Mouse (Mus musculus) MEL (cell line): Measurements from ENCODE around the gene Osbpl3. TPM values are rescaled to one million over a fixed set of nuclear protein-coding genes. Genes with fewer than 3 reads are reported as not detected.

Experiments used
- DNase-seq: peaks from one replicate; pipeline ENCODE4 v3.0.0; 2011; ENCODE audit warnings: low read depth, low spot score
- H3K27ac ChIP-seq: 2 replicates; pipeline ENCODE4 v1.5.1; 2012; ENCODE audit warnings: low read depth, mild to moderate bottlenecking, control low read depth, low read length, moderate library complexity; ENCODE audit not compliant: control insufficient read depth
- H3K27me3 ChIP-seq, 2 experiments: fragments of 150-350 bp in 1 of 2; sonication (generic) in 1 of 2; 2 replicates each; pipeline ENCODE4 v1.6.1; 2012; ENCODE audit warnings: low read length in 2 of 2, mild to moderate bottlenecking in 2 of 2, improper control_type of control experiment in 1 of 2, moderate library complexity in 1 of 2; ENCODE audit not compliant: insufficient read depth in 2 of 2, control insufficient read depth in 1 of 2
- H3K36me3 ChIP-seq, 2 experiments: 2 replicates each; pipeline ENCODE4 v1.6.1; 2012 to 2014; ENCODE audit warnings: low read length in 2 of 2, improper control_type of control experiment in 1 of 2, inconsistent platforms in 1 of 2, mild to moderate bottlenecking in 1 of 2; ENCODE audit not compliant: insufficient read depth in 2 of 2, control insufficient read depth in 1 of 2
- H3K4me1 ChIP-seq, 2 experiments: fragments of 150-350 bp in 1 of 2; sonication (generic) in 1 of 2; 2 replicates each; pipeline ENCODE4 v1.6.1; 2012; ENCODE audit warnings: low read length in 2 of 2, improper control_type of control experiment in 1 of 2, mild to moderate bottlenecking in 1 of 2; ENCODE audit not compliant: insufficient read depth in 2 of 2, control insufficient read depth in 1 of 2
- H3K4me3 ChIP-seq, 2 experiments: fragments of 150-350 bp in 1 of 2; sonication (generic) in 1 of 2; 2 replicates each; pipeline ENCODE4 v1.5.1; 2012; ENCODE audit warnings: low read depth in 2 of 2, low read length in 2 of 2, mild to moderate bottlenecking in 2 of 2, moderate library complexity in 2 of 2, control low read depth in 1 of 2, improper control_type of control experiment in 1 of 2; ENCODE audit not compliant: control insufficient read depth in 1 of 2, insufficient read depth in 1 of 2
- H3K79me2 ChIP-seq: 2 replicates; pipeline ENCODE4 v1.6.1; 2012; ENCODE audit warnings: mild to moderate bottlenecking, low read length, moderate library complexity; ENCODE audit not compliant: control insufficient read depth, poor library complexity, insufficient read depth
- H3K9ac ChIP-seq: 2 replicates; pipeline ENCODE4 v1.6.1; 2012; ENCODE audit warnings: low read depth, mild to moderate bottlenecking, control low read depth, low read length, moderate library complexity; ENCODE audit not compliant: control insufficient read depth, poor library complexity, severe bottlenecking
- H3K9me3 ChIP-seq: fragments of 150-350 bp; sonication (generic); replicated peaks from 2 replicates; pipeline ENCODE4 v1.6.1; 2012; ENCODE audit warnings: mild to moderate bottlenecking, low read length, improper control_type of control experiment, moderate library complexity; ENCODE audit not compliant: insufficient read depth
- BHLHE40 ChIP-seq: IDR thresholded peaks from 2 replicates; pipeline ENCODE4 v1.6.1; 2012; ENCODE audit warnings: low read depth, mild to moderate bottlenecking, inconsistent platforms, low read length, improper control_type of control experiment, borderline replicate concordance
- ELF1 ChIP-seq: IDR thresholded peaks from 2 replicates; pipeline ENCODE4 v1.6.1; 2014; ENCODE audit warnings: low read depth, mild to moderate bottlenecking, inconsistent platforms, low read length, improper control_type of control experiment, moderate library complexity
- ETS1 ChIP-seq: IDR thresholded peaks from 2 replicates; pipeline ENCODE4 v1.6.1; 2012; ENCODE audit warnings: low read depth, mild to moderate bottlenecking, inconsistent platforms, low read length, improper control_type of control experiment, moderate library complexity
- GATA1 ChIP-seq: IDR thresholded peaks from 2 replicates; pipeline ENCODE4 v1.6.1; 2011; ENCODE audit warnings: low read depth, low read length, improper control_type of control experiment
- HCFC1 ChIP-seq: IDR thresholded peaks from 2 replicates; pipeline ENCODE4 v1.6.1; 2012; ENCODE audit warnings: low read depth, mild to moderate bottlenecking, inconsistent platforms, low read length, improper control_type of control experiment, moderate library complexity
- KAT2A ChIP-seq: conservative IDR thresholded peaks from 2 replicates; pipeline ENCODE4 v1.6.1; 2012; ENCODE audit warnings: low read depth, low read length, improper control_type of control experiment, inconsistent platforms
- MAX ChIP-seq: IDR thresholded peaks from 2 replicates; pipeline ENCODE4 v1.6.1; 2011; ENCODE audit warnings: low read length, improper control_type of control experiment
- MYC ChIP-seq: IDR thresholded peaks from 2 replicates; pipeline ENCODE4 v1.6.1; 2011; ENCODE audit warnings: low read depth, mild to moderate bottlenecking, low read length, improper control_type of control experiment, moderate library complexity
- NELFE ChIP-seq: IDR thresholded peaks from 2 replicates; pipeline ENCODE4 v1.6.1; 2011; ENCODE audit warnings: low read depth, low read length, improper control_type of control experiment
- NRF1 ChIP-seq: IDR thresholded peaks from 2 replicates; pipeline ENCODE4 v1.6.1; 2014; ENCODE audit warnings: low read depth, mild to moderate bottlenecking, inconsistent platforms, low read length, improper control_type of control experiment, moderate library complexity; ENCODE audit not compliant: poor library complexity, insufficient read depth, severe bottlenecking
- POLR2A ChIP-seq, 2 experiments: IDR thresholded peaks; 2 replicates each; pipeline ENCODE4 v1.6.1; 2011 to 2012; ENCODE audit warnings: low read length in 2 of 2, mild to moderate bottlenecking in 2 of 2, control low read depth in 1 of 2, improper control_type of control experiment in 1 of 2, low read depth in 1 of 2, moderate library complexity in 1 of 2; ENCODE audit not compliant: control insufficient read depth in 1 of 2, insufficient read depth in 1 of 2, poor library complexity in 1 of 2
- POLR2AphosphoS2 ChIP-seq: IDR thresholded peaks from 2 replicates; pipeline ENCODE4 v1.6.1; 2011; ENCODE audit warnings: low read length, improper control_type of control experiment
- POLR2AphosphoS5 ChIP-seq: IDR thresholded peaks from 2 replicates; pipeline ENCODE4 v1.6.1; 2012; ENCODE audit warnings: low read depth, borderline replicate concordance, mild to moderate bottlenecking, inconsistent platforms, low read length, moderate library complexity, mixed read lengths
- RCOR1 ChIP-seq: IDR thresholded peaks from 2 replicates; pipeline ENCODE4 v1.6.1; 2012; ENCODE audit warnings: low read depth, mild to moderate bottlenecking, inconsistent platforms, low read length, improper control_type of control experiment
- SIN3A ChIP-seq: IDR thresholded peaks from 2 replicates; pipeline ENCODE4 v1.6.1; 2012; ENCODE audit warnings: low read length, improper control_type of control experiment, inconsistent platforms
- SMC3 ChIP-seq: IDR thresholded peaks from 2 replicates; pipeline ENCODE4 v1.6.1; 2011; ENCODE audit warnings: low read depth, low read length, improper control_type of control experiment
- UBTF ChIP-seq: IDR thresholded peaks from 2 replicates; pipeline ENCODE4 v1.6.1; 2012; ENCODE audit warnings: low read depth, mild to moderate bottlenecking, inconsistent platforms, low read length, improper control_type of control experiment, moderate library complexity, borderline replicate concordance; ENCODE audit not compliant: insufficient read depth
- USF1 ChIP-seq: IDR thresholded peaks from 2 replicates; pipeline ENCODE4 v1.6.1; 2014; ENCODE audit warnings: low read depth, mild to moderate bottlenecking, inconsistent platforms, low read length, improper control_type of control experiment, moderate library complexity
- ZC3H11A ChIP-seq: IDR thresholded peaks from 2 replicates; pipeline ENCODE4 v1.6.1; 2012; ENCODE audit warnings: low read depth, mild to moderate bottlenecking, inconsistent platforms, low read length, improper control_type of control experiment
- polyA plus RNA-seq, 2 experiments: library from polyadenylated mRNA; stranded (reverse) in 1 of 2; unstranded in 1 of 2; fragments of >175 nt in 1 of 2; fragments of >200 nt in 1 of 2; gene quantifications; 2 replicates each; pipeline versions ENCODE4 v1.2.1 to v1.2.4; 2012; ENCODE audit warnings: low replicate concordance in 2 of 2, low read depth in 1 of 2; ENCODE audit not compliant: insufficient read length in 2 of 2, insufficient read depth in 1 of 2, missing spikeins in 1 of 2
- total RNA-seq: library from RNA; depleted of rRNA; stranded (reverse); fragments of 300-350 nt; gene quantifications from 2 replicates; pipeline ENCODE4 v1.2.3, GENCODE M21; 2012

Osbpl3 gene
- total and polyA plus RNA-seq, 3 experiments, result 4.9 to 5.6 TPM; not detected in 1

- no peaks in the 10 kb centered on the region for H3K9me3 ChIP-seq
- H3K79me2 ChIP-seq, result no peaks in the 10 kb centered on the region
- H3K4me3 ChIP-seq, result no peak overlapping the region
- H3K9ac ChIP-seq, result no peak overlapping the region
- H3K27ac ChIP-seq, result no peak overlapping the region
- H3K36me3 ChIP-seq, result no peaks in the 10 kb centered on the region
- DNase-seq, result no peak
- no peaks in the 10 kb centered on the region for H3K4me1 ChIP-seq
- no peaks in the 10 kb centered on the region for H3K27me3 ChIP-seq
- TF ChIP-seq BHLHE40 (no peak), MAX (no peak), SMC3 (no peak), HCFC1 (no peak), UBTF (no peak), RCOR1 (no peak), POLR2A (IDR thresholded peaks at IDR 0.05; ENCODE audit: control insufficient read depth in 1 of 2, insufficient read depth in 1 of 2, low read depth in 1 of 2, low read length in 2 of 2, poor library complexity in 1 of 2) (no peak), SIN3A (no peak), ETS1 (no peak)
Measured at GRCm38 (mm10) chr6:50400234-50400633, 55.8 kb downstream of the Osbpl3 start.

GRCm38 (mm10) chr6:50399427-50400195, 56.4 kb downstream of the Osbpl3 start:
- H3K79me2 ChIP-seq, result no peaks in the 10 kb centered on the region
- no peak for TF ChIP-seq POLR2AphosphoS5
- TF ChIP-seq POLR2AphosphoS2, result no peak
- TF ChIP-seq KAT2A, result no peak
- no peak for TF ChIP-seq ELF1
- TF ChIP-seq MYC, result no peak
- no peak for TF ChIP-seq ZC3H11A
- no peak for TF ChIP-seq RCOR1
- TF ChIP-seq USF1, result no peak
- no peak for TF ChIP-seq GATA1
- TF ChIP-seq ETS1, result no peak
- TF ChIP-seq NELFE, result no peak
- no peak for TF ChIP-seq NRF1
- TF ChIP-seq BHLHE40, result no peak
- TF ChIP-seq POLR2A (IDR thresholded peaks at IDR 0.05; ENCODE audit: control insufficient read depth in 1 of 2, insufficient read depth in 1 of 2, low read depth in 1 of 2, low read length in 2 of 2, poor library complexity in 1 of 2), result no peak
- TF ChIP-seq SMC3, result no peak
- no peaks in the 10 kb centered on the region for H3K4me1 ChIP-seq
- H3K4me3 ChIP-seq, result no peak overlapping the region
- no peak overlapping the region for H3K27ac ChIP-seq
- H3K36me3 ChIP-seq, result no peaks in the 10 kb centered on the region
- H3K27me3 ChIP-seq, result no peaks in the 10 kb centered on the region
- no peak overlapping the region for H3K9ac ChIP-seq
- no peak for DNase-seq
- no peaks in the 10 kb centered on the region for H3K9me3 ChIP-seq
